Mouse (Mus musculus) large intestine, adult 2 months (tissue): ENCODE measurements around the gene Tmprss3. TPM values are rescaled to one million over a fixed set of nuclear protein-coding genes. Genes with fewer than 3 reads are reported as not detected.

Experiments
- DNase-seq: peaks from one replicate; pipeline ENCODE4 v3.0.0-alpha.2; 2012; ENCODE audit warnings: low read depth, low spot score
- WGBS: fragments of 180-500 bp; shearing (Covaris S2); methylation state at CpG from one replicate; pipeline ENCODE4 v1.1.7; 2018; 5-methylcytosine and 5-hydroxymethylcytosine counted together
- polyA plus RNA-seq: library from polyadenylated mRNA; depleted of rRNA; stranded (reverse); fragments of >200 nt; gene quantifications from 2 replicates; pipeline ENCODE4 v1.2.3, GENCODE M21; 2012; rRNA removed

Tmprss3 gene
- polyA plus RNA-seq, 1 experiment: not detected

GRCm38 (mm10) chr17:31144040-31145037 is 54.4 kb downstream of the Tmprss3 start, which contains the start of gene Tff2:
Gene Tff2, minus strand, starts transcription at chr17:31144282.
- 40% methylated on average over 15 of the region's 15 CpGs for WGBS
- no peak for DNase-seq

- WGBS: 88% methylated on average over 7 of the region's 7 CpGs
- no peak for DNase-seq
Measured at GRCm38 (mm10) chr17:31142116-31142515, 56.7 kb downstream of the Tmprss3 start.

- 6% methylated on average over 5 of the region's 5 CpGs for WGBS
- DNase-seq: no peak
Measured at GRCm38 (mm10) chr17:31138398-31138797, 60.4 kb downstream of the Tmprss3 start.

- no peak for DNase-seq
- 88% methylated on average over 1 of the region's 1 CpGs for WGBS
Measured at GRCm38 (mm10) chr17:31136821-31137220, 62.0 kb downstream of the Tmprss3 start.

- 24% methylated on average over 3 of the region's 3 CpGs for WGBS
- DNase-seq: no peak
Measured at GRCm38 (mm10) chr17:31136291-31136690, 62.5 kb downstream of the Tmprss3 start.

- no peak for DNase-seq
- 37% methylated on average over 6 of the region's 6 CpGs for WGBS
Measured at GRCm38 (mm10) chr17:31134913-31135312, 63.9 kb downstream of the Tmprss3 start.

- WGBS: 42% methylated on average over 15 of the region's 15 CpGs
- DNase-seq: no peak
Measured at GRCm38 (mm10) chr17:31133776-31134175, 65.0 kb downstream of the Tmprss3 start.

- no peak for DNase-seq
- 34% methylated on average over 10 of the region's 10 CpGs for WGBS
Measured at GRCm38 (mm10) chr17:31131269-31131821, 67.4 kb downstream of the Tmprss3 start.

- WGBS: 11% methylated on average over 2 of the region's 2 CpGs
- no peak for DNase-seq
Measured at GRCm38 (mm10) chr17:31129452-31129851, 69.3 kb downstream of the Tmprss3 start, which contains the start of gene Tff3. Gene Tff3, minus strand, starts transcription at chr17:31129646.

Other genes with a start within 250 kb of the Tmprss3 start
- not detected in 2 replicates for gene Umodl1, start 244.3 kb downstream of the Tmprss3 start, polyA plus RNA-seq
- gene Abcg1, start 141.3 kb downstream of the Tmprss3 start, polyA plus RNA-seq: 3.2 and 3.4 TPM in 2 replicates
- gene Tff3, start 69.3 kb downstream of the Tmprss3 start, polyA plus RNA-seq: 11,983 and 17,407 TPM in 2 replicates
- 0.32 and 3.5 TPM in 2 replicates for gene Tff2, start 54.7 kb downstream of the Tmprss3 start, polyA plus RNA-seq
- gene Tff1, start 33.7 kb downstream of the Tmprss3 start, polyA plus RNA-seq: 0.85 and 5.4 TPM in 2 replicates
- 0.57 and 1.7 TPM in 2 replicates for gene Ubash3a, start 8.9 kb upstream of the Tmprss3 start, polyA plus RNA-seq
- gene Rsph1, start 78.4 kb upstream of the Tmprss3 start, polyA plus RNA-seq: 0.40 and 0.52 TPM in 2 replicates
- gene Slc37a1, start 87.8 kb upstream of the Tmprss3 start, polyA plus RNA-seq: 150 and 158 TPM in 2 replicates
- 295 and 341 TPM in 2 replicates for gene Pde9a, start 187.2 kb upstream of the Tmprss3 start, polyA plus RNA-seq